Mouse (Mus musculus) embryo, embryonic 11.5 days (tissue): Measurements from ENCODE around the gene Olfr1128.
"Not testable (repeated sequence)": the region's sequence is repeated elsewhere in the genome, so short reads cannot be mapped to it uniquely, and the experiment has no call there.

Experiments used
- DNase-seq: peaks from one replicate; pipeline ENCODE4 v3.0.0-alpha.2; 2012; ENCODE audit warnings: low read depth, low spot score

Gene Olfr1128

GRCm38 (mm10) chr2:87545442-87545841 is at the start of gene Olfr1128:
Olfr1128 (minus strand) TSS chr2:87545542.
- DNase-seq = no peak

GRCm38 (mm10) chr2:87573602-87574001 is 28.3 kb upstream of the Olfr1128 start, which contains the start of gene Olfr1129:
Olfr1129 (plus strand) TSS chr2:87573902.
- DNase-seq = not testable (repeated sequence)

GRCm38 (mm10) chr2:87534826-87535225 is 10.5 kb downstream of the Olfr1128 start:
- no peak for DNase-seq

GRCm38 (mm10) chr2:87531496-87531895 is 13.8 kb downstream of the Olfr1128 start, which contains the start of gene Olfr153:
Olfr153 (plus strand) TSS chr2:87531796.
- no peak for DNase-seq

GRCm38 (mm10) chr2:87525899-87526616 is 19.3 kb downstream of the Olfr1128 start:
- DNase-seq = not testable (repeated sequence)

- DNase-seq = no peak
Observed at GRCm38 (mm10) chr2:87520651-87521050, 24.7 kb downstream of the Olfr1128 start.

GRCm38 (mm10) chr2:87516581-87516980 is 28.8 kb downstream of the Olfr1128 start:
- no peak for DNase-seq

- DNase-seq = no peak
Observed at GRCm38 (mm10) chr2:87515457-87516060, 29.8 kb downstream of the Olfr1128 start.

- no peak for DNase-seq
Observed at GRCm38 (mm10) chr2:87515046-87515445, 30.3 kb downstream of the Olfr1128 start.

- no peak for DNase-seq
Observed at GRCm38 (mm10) chr2:87506265-87506664, 39.1 kb downstream of the Olfr1128 start, which contains the start of gene Pramel6. Pramel6 (plus strand) TSS chr2:87506565.

- not testable (repeated sequence) for DNase-seq
Observed at GRCm38 (mm10) chr2:87496993-87497392, 48.3 kb downstream of the Olfr1128 start, which contains the start of gene Pramel7. Pramel7 (minus strand) TSS chr2:87497093.
